Mouse (Mus musculus) cerebellum, postnatal 36 days (tissue): ENCODE data around the gene Dnajc30.
A peak's percentile ranks its signal among the peaks of the same experiment; 100 is the strongest.
"Not testable (repeated sequence)": the region's sequence is repeated elsewhere in the genome, so short reads cannot be mapped to it uniquely, and the experiment has no call there.

Experiments used
- DNase-seq, 2 experiments: peaks; one replicate each; pipeline ENCODE4 v3.0.0; 2021 to 2022; ENCODE audit warnings: mixed read lengths in 2 of 2

Dnajc30 gene

DNA sequence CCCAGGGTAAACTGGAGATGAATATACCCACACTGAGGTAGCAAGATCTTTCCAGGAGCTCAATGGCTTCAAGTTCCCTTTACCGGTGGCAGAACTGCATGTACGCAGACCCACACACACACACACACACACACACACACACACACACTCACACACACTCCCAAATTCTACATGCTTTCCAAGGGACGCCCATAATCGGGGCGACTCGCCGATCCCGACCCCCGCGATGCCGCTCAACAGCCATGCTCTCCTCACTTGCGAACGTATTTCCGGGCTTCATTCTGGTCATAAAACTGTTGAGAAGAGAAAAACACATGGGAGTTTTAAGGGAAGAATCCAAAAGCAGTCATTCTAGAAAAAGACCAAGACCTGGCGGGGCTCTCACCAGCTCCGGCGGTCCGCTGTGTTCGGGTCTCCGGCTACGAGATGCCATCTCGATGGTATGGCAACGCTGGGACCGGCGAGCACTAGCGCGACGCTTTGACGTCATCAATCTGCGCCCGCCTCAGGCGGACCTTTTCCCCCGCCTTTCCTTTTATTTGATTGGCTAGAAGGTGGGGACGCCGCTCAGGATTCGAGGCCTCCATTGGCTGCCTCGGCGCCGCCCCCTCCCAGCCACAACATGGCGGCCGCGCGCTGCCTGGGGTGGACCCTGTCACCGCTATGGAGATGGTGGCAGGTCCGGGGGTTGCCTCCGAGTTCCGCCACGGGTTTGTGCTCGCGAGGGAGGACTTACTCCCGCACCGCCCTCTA is at the start of gene Dnajc30:
Dnajc30 (plus strand) TSS at position 574 of the 753 bp plus-strand sequence.
- peak; percentile 97 to 98 for DNase-seq

DNA sequence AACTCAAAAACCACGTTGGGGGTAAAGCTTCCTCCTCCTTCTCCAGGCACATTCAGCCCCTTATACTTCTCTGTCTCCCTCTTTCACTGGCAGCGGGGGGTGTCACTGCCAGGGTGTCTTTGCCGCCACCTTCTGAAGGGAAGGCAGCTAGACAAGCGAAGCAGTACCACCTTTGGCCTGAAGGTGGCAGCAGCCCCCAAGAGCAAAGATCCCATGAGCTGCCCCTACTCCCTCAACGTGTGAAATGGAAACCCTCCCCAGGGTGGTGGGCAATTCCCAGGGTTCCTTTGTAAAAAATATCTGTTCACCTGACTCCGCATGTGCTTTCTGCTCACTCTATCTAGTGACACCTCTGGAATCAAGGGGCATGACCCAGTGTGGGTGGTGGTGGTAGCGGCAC is 48.5 kb upstream of the Dnajc30 start:
- peak; percentile 88 to 94 for DNase-seq

DNA sequence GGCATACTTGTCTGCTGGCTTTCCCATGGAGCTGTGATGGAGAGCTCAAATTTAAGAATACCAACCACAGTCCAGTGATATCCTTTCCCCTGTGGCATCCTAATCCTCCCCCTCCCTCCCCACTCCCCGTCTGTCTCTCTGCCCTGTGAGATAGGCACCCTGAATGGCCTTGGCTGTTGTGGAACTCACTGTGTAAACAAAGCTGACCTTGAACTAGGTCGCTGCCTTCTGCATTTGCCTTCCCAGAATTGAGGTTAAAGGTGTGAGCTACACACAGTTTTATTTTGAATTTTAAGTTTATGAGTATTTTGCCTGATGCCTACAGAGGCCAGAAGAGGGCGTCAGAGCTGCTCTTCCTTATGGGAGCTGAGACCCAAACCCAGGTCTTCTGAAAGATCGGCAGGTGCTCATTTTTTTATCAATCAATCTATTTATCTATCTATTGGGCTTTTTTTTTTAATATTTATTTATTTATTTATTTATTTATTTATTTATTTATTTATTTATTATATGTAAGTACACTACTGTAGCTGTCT is 47.7 kb upstream of the Dnajc30 start:
- DNase-seq: no peak

- peak; percentile 92 to 97 for DNase-seq
Measured at GRCm38 (mm10) chr5:135021814-135022213, 42.2 kb upstream of the Dnajc30 start.

DNA sequence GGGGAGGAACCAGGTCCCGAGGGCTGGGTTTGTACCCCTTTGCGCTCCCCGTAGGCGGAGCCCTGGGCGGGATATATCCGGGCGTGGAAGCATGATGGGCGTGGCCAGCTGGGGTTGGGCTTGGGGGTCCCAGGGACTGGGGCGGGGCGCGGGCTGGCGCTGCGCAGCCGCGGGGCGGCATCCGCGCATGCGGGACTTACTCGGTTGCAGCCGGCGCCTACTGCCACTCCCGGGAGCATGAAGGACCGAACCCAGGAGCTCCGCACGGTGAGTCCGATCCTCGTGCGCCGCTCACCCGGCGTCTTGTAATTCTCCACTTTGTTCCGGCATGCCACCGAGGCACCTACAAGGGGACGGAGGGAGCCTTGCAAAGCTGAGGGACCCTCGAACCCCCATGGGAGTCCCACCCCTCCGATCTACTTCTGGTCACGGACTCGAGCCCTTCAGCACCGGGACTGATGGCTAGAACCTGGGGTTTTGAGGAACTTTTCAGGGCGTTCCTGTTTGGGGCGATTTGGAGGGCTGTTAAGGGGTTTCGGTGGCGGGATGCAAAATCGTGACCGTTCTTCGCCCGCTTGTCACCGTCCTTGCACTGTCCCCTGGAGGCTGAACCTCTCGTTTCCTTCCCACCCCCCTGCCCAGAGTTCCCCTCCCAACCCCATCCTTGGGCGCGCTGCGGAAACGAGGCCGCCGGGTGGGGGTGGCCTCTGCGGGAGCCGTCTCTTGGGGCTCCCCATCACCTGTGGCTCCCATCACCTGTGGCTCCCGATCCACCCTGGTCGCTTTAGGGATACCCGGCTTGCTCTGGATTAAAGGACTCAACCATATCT is 40.4 kb upstream of the Dnajc30 start, which contains the start of gene Stx1a:
Stx1a (plus strand) TSS at position 139 of the 830 bp plus-strand sequence.
- peak; percentile 48 to 62 for DNase-seq

DNA sequence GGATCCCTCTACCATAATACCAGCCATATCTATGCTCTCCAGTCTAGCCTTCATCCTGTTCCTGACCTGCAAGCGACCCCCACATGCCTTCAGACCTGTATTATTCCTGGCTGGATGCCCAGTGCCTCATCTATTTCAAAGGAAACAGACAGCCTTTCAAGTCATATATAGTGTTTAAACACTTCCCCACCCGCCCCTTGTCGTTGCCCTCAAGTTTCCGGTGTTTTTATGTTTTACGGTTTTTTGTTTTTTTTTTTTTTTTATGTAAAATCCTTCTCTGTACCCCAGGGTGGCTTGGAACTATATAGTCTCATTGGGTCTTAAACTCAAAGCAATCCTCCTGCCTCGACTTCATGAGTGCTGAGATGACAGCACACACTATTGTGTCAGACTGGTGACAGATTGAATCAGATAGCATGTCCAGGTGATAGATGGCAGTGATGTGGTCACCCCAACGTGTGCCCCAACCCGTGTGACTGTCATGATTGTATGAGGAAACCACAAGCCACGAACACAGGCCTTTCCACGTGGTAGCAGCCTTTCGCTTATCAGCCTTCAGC is 39.3 kb upstream of the Dnajc30 start:
- no peak for DNase-seq

DNA sequence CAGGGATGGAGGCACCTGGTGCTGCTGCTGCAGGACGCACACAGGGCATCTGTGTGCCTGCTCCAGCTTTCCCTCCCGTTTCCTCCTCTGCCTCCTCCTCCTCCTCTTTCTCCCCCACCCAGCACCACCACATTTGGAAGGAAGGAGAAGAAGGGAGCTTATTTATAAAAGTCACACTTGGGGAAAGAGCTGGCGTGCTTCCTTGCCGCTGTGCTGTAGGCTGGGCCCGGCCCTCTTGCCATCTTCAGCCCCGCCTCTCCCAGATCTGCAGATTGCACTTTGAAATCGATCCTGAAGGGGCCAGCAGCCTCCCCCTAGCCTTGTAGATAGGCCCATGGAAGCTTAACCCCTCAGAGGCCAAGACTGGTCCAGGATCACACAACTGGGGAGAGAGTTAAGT is 38.1 kb upstream of the Dnajc30 start:
- no peak for DNase-seq

DNA sequence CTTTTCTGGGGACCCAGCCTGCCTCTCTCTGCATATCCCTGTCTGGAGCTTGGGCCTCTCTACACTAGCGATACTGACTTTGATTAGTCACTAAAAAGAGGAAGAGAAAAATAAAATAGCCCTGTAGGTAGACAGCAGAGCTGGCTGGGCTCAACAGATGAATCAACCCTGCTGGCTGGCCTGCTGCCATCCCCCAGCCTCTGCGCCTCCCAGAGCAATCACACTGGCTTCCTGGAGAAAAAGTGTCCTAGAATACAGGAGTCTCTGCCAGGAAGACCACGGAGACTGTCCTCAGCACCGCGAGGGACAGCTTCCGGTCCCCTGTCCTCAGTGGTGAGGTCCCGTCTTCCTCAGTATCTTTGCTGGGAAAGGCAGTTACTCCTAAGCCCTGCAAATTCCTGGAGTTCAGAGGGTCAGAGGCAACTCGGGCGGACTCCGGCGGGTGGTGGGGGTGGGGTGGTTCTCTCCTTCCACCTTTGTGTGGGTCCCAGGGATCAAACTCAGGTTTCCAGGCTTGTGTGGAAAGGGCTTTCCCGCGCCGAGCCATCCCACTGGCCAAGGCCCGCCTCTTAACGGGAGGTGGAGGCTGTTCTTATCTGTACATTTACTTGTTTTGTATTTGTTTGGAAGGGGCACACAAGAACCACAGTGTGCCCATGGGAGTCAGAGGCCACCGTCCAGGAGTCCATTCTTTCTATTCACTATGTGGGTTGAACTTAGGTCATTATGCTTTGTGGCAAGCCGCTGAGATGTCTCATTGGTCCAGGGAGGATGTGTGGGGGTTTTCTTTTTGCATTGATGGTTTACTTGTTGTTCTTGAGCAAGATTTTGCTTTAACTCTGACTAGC is 34.8 kb upstream of the Dnajc30 start:
- peak; percentile 75 to 82 for DNase-seq

- no peak for DNase-seq
Measured at GRCm38 (mm10) chr5:135032581-135032980, 31.4 kb upstream of the Dnajc30 start.

GRCm38 (mm10) chr5:135034593-135034992 is 29.4 kb upstream of the Dnajc30 start:
- no peak for DNase-seq

DNA sequence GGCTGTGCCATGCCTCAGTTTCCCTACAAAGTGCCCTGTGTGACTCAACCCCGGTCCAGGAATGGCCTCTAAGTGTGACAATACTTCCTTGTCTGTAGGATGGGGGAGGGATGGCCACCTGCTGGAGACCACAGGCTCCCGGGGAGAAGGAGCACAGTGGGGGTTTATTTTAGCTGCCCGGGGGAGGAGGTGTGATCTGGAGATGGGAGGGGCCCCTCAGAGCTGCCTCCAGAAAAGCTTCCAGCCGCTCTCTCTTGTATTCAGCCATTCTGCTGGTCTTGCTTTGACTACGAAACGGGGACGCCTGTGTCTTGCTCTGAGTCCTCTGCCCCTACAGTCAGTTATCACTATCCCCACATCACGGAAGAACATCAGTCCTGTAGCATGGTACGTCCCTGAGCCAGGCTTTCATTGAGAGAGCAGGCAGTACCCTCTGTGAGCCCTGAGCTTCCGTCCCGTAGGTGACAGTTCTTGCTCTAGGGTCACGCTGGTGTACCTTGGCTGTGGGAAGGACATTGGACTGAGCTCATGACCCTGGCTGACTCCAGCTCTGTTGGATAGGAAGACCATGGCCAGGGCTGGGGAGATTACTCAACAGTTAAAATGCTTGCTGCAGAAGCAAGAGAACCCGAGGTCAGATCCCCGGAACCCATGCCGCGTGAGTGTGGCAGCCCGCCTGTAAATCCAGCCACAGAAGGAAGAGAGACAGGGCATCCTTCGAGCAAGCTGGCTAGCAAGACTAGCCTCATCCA is 28.2 kb upstream of the Dnajc30 start:
- no peak for DNase-seq

DNA sequence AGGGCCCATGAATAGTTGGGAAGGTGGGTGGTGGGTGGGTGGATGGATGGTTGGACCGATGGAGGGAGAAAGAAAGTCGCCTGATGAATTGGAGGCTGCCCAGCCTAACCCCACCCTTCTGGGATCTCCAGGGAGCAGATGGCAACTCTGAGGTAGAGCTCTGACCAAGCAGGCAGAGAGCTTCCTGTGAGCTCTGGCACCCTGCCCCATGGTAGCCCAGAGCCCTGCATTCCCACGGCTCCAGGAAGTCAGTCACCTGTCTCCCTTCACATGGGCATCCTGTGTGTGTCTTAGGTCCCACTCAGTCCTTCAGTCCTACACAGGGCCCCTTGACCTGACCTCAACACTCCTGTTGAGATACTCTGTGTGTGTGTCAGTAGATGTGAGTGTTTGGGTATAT is 26.1 kb upstream of the Dnajc30 start:
- DNase-seq: peak; percentile 30 to 55

DNA sequence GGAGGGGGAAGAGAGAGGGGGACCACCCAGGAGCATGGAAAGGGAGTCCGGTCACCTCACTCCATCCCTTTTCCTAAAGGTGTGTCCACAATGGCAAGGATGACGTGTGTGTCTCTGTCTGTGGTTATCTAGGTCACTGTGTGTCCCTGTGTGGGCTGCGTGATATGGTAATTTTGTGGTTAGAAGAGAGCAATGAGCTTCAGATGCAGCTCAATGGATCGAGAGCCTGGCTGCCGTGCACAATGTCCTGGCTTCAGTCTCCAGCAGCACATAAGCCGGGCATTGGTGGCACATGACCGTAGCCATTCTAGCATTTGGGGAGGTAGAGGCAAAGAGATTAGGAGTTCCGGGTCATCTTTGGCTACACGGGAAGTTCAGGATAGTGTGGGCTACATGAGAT is 24.5 kb upstream of the Dnajc30 start:
- no peak for DNase-seq

GRCm38 (mm10) chr5:135040059-135040458 is 23.9 kb upstream of the Dnajc30 start:
- no peak for DNase-seq

DNA sequence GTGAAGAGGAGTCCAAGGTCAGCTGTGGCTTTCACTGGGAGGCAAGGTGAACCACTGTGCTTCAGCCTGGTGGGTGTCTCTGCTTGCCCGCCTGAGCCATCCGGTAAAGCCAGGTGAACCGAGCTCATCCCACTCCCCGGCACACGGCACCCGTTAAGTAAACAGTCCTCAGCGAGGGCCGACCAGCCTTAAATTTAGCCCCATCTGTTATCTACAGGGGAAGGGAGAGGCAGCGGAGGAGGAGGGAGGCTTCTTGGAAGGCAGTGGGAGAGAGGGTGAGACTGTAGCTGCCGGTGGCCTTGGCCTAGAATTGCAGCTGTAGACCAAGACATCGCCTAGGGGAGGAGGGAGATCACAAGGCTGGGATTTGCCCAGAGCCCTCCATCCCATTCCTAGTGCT is 23.2 kb upstream of the Dnajc30 start:
- DNase-seq: no peak

DNA sequence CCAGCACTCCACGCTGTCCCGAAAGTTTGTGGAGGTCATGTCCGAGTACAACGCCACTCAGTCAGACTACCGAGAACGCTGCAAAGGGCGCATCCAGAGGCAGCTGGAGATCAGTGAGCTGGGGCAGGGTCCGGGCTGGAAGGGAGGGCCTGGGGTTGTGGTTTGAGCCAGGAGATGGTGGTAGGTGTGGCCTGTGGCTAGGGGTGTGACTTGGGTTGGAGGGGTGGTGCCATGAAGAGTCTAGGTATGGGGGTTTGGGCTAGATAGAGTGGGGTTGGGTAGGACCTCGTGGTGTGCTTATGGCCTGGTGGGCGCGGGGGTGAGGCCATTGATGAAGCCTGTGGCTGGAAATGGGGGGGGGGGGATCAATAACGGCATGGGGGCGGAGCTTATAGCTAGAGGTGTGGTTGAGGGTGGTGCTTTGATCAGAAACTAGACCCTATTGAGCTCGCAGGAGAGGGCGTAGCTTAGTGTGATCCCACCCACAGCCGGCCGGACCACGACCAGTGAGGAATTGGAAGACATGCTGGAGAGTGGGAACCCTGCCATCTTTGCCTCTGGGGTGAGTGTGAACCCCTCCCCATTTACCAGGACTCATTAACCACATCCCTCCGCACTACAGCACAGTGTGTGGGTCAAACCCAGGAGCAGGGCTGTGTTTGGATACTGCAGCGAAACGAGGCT is 21.8 kb upstream of the Dnajc30 start:
- DNase-seq: no peak

DNA sequence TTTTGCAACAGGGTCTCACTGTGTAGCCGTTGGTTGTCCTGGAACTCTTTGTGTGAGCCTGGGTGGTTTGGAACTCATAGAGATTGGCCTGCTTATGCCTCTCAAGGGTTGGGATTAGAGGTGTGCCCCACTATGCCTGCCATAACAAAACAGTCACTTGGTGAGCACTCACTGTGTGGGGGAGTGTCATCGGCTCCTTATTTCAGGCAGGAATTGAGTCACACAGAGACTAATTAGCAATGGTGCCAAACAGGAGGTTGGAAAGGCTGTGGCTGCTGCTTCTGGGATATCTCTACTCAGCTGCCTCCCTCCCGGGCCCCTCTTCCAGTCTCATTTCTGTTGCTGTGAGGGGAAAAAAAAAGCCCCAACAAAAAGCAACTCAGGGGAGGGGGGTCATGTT is 19.4 kb upstream of the Dnajc30 start:
- DNase-seq: no peak

GRCm38 (mm10) chr5:135048539-135048938 is 15.5 kb upstream of the Dnajc30 start:
- no peak for DNase-seq

GRCm38 (mm10) chr5:135049268-135049667 is 14.7 kb upstream of the Dnajc30 start:
- not testable (repeated sequence) for DNase-seq

DNA sequence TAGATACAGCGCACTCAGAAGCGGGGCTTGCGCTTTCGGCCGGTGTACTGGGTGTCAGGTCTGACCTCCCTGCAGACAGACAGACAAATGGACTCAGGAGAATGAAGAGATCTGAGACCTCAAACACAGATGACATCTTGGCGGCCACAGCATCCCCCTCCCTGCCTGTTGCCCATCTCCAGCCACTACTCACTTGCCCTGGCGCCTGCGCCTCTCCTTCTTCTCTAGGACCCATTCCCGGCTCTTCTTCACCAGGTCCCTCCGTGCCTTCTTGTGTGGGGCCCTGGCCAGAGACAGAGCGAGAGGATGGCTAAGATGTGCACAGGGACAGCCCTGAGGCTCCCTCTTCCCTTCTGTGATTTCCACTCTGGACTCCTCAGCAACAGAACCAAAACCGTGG is 10.6 kb upstream of the Dnajc30 start:
- DNase-seq: no peak

- no peak for DNase-seq
Measured at GRCm38 (mm10) chr5:135064382-135064766, 372 bp downstream of the Dnajc30 start.
